Mouse (Mus musculus) urinary bladder, postnatal 0 days (tissue): ENCODE measurements around the gene Ikzf4. TPM values are rescaled to one million over a fixed set of nuclear protein-coding genes. Genes with fewer than 3 reads are reported as not detected.

Experiments
- microRNA-seq: library from miRNA; unstranded; fragments of <30 nt; microRNA quantifications from one replicate; pipeline ENCODE4, GENCODE M21; 2016
- polyA plus RNA-seq: library from polyadenylated mRNA; unstranded; fragments of >200 nt; fragmentation: Nextera tagmentation; extraction: Ambion mirVana; gene quantifications from 2 replicates; pipeline ENCODE4 v1.2.1, GENCODE M21; 2015

The Ikzf4 gene
- 1.4 and 2.5 TPM in 2 replicates for polyA plus RNA-seq

DNA sequence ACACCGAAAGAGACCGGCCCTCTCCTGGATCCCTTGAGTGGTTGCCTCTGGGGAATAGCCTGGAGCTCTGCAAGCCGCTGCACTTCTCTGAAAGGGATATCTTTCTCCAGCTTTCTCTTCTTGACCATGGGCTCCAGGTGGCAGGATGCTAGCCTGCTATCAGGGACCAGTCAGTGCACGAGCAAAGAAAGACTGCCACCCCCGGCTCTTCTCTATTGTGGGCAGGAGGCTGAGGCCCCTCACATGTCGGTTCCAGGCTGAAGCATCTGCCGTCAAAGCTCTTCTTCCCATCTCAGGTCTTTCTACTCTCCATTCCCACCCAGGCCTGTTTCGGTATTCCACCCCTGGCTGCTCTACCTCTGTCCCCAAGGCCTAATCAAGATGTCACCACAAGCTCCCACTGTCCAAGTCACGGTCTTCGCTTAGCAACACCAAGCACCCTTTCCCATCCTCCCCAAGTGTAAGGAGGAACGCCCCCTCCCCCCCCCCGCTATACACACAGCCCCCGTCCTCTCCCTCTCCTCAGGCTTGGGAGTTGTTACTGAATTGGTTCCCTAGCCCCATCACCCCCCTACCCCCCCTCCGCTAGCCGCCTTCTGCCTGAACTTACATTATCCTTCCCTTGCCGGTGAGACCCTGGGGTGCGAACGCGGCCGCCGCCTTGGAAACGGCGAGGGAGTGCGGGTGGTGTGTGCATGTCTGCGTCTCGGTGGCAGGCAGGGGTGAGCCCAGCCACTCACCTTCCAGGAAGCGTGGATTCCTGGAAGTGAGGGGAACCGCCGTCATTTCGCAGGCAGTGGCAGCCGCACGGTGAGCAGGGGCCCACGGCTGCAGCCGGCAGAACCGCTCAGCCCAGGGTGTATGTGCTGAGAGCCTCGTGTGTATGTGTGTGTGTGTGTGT, at the start of gene Ikzf4:
Gene Ikzf4, minus strand, starts transcription at position 881 of the 901 bp plus-strand sequence.

DNA sequence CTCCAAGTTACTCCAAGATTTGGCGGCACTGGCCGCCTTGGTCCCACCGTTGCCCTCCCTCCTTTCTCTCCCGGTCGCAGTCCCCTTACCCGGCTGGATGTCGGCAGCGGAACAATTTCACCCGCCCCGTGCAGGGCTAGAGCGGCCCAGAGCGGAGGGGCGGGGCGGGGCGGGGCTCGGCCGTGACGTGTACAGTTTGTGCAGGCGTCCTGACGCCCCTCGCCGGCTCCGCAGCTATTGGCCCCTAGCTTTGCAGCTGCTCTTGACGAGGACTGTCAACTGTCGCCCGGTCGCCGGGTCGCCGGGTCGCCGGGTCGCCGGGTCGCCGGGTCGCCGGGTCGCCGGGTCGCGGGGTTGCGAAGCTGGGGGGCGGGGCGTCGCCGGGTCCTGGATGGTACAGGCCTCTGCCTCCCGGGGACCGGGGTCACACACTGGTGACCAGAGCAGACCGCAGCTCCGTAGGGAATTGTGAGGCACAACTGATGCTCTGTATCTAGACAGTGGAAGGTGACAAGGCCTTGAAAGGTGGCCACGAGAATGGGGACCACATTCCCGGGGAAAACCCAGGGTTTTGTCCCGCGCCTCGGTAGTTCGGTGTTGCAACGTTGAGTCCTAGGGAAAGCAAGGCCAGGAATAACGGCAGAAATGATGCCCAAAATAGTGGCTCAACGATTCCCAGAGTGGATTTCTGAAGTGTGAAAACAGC, 28.1 kb upstream of the Ikzf4 start, which contains the start of gene Suox:
Gene Suox, minus strand, starts transcription at position 311 of the 706 bp plus-strand sequence.

DNA sequence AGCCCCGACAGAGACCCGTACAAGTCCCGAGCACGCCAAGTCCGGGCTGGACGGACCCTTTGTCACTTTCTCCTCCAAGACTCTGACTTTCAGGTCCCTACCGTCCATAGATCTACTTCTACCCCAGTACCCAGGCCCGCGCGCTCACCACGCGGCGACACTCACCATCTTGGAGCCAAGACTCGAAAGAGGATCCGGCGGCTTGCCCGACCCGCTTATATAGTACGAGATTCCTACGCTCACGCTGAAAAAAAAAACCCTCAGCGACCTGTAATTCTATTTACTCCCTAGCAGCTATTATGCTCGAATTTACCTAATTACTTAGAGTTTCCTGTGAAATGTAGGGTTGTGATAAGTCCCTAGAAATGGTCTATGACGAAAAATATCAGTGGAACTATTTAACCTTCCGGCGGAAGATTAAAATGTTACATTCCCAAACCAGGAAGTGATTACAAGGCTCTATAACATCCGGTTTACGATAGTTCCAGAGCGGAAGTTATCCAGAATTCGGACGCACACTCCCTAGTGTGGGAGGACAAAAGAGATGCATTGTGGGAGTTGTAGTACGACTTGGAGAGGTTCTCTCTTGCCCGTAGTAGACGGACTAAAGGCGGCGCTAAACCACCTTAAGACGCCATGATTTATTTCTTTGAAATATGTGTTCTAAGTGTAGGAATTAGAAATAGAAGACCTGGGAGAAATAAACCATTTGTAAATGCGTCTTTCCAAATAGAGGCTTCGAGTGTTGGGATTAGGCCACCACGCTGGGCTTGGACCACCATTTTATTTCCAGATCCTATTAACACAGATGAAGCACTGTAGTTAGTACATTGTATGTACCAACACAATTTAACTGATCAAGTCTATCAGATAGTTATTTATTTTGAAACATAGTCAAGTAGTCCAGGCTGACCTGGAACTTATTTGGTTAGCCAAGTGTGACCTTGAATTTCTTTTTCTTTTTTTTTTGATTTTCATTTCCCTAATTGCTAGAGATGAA, 19.2 kb downstream of the Ikzf4 start, which contains the start of gene Rps26:
Gene Rps26, minus strand, starts transcription at position 437 of the 1,000 bp plus-strand sequence.

DNA sequence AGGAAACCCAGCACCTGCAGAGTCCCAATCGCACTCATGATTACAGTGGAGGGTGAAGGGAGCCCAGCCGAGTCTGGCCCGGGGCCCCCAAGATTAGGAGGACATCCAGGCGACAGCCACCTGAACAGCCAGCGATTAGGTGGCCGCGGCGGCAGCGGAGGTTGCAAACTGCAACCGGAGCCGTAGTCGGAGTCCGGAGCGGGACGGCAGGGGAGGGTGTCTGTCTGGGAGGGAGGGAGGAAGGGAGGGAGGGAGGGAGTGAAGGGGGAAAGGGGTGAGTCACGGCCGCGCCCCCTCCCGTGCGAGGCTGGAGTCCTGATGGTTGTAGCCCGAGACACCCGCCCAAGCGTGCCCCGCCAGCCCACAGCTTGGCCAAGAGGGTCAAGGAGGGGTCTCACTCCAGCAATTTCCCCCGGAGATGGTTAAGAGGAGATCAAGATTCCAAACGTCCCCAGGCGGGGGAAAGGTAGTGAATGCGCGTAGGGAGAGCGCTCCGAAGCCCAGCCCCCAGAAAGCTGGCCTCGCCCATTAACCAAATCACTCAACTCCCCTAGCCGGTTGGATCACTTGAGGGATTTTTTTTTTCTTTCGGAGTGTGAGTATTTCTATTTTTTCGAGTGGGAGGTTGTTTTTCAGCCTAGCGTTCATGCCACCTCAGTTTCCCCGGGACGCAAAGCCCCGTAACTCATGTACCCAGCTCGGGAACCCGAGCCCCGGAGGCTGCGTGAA, 56.2 kb downstream of the Ikzf4 start, which contains the start of gene Erbb3:
Gene Erbb3, minus strand, starts transcription at position 189 of the 729 bp plus-strand sequence.

Small RNA genes within 50 kb of the gene (microRNA-seq; reads per million reads assigned to microRNA genes)
- not detected for gene Mir6917

Other genes with a start within 250 kb of the Ikzf4 start
- 0.06 TPM in 1 of 2 replicates, not detected in the other for gene Slc39a5, start 244.8 kb downstream of the Ikzf4 start, polyA plus RNA-seq
- gene Nabp2, start 234.5 kb downstream of the Ikzf4 start, polyA plus RNA-seq, result 51.6 and 55.2 TPM in 2 replicates
- gene Rnf41, start 234.3 kb downstream of the Ikzf4 start, polyA plus RNA-seq, result 26.1 and 26.5 TPM in 2 replicates
- gene Smarcc2, start 186.7 kb downstream of the Ikzf4 start, polyA plus RNA-seq, result 25.9 and 32.1 TPM in 2 replicates
- gene Myl6, start 151.8 kb downstream of the Ikzf4 start, polyA plus RNA-seq, result 9,114 and 9,500 TPM in 2 replicates
- gene Myl6b, start 147.3 kb downstream of the Ikzf4 start, polyA plus RNA-seq, result 3.1 and 3.2 TPM in 2 replicates
- 35.3 and 39.3 TPM in 2 replicates for gene Esyt1, start 120.1 kb downstream of the Ikzf4 start, polyA plus RNA-seq
- 6.9 and 8.0 TPM in 2 replicates for gene Zc3h10, start 98.2 kb downstream of the Ikzf4 start, polyA plus RNA-seq
- 3,278 and 3,571 TPM in 2 replicates for gene Rpl41, start 96.7 kb downstream of the Ikzf4 start, polyA plus RNA-seq
- 97.3 and 100 TPM in 2 replicates for gene Pa2g4, start 80.0 kb downstream of the Ikzf4 start, polyA plus RNA-seq
- 6.5 and 7.6 TPM in 2 replicates for gene Erbb3, start 56.3 kb downstream of the Ikzf4 start, polyA plus RNA-seq
- gene Rps26, start 19.2 kb downstream of the Ikzf4 start, polyA plus RNA-seq, result 632 and 654 TPM in 2 replicates
- gene Suox, start 28.1 kb upstream of the Ikzf4 start, polyA plus RNA-seq, result 17.7 and 18.5 TPM in 2 replicates
- 64.6 and 72.6 TPM in 2 replicates for gene Rab5b, start 50.3 kb upstream of the Ikzf4 start, polyA plus RNA-seq
- gene Pmel, start 58.2 kb upstream of the Ikzf4 start, polyA plus RNA-seq, result 1.1 and 1.2 TPM in 2 replicates
- gene Cdk2, start 59.0 kb upstream of the Ikzf4 start, polyA plus RNA-seq, result 29.6 and 35.8 TPM in 2 replicates
- gene Dgka, start 98.9 kb upstream of the Ikzf4 start, polyA plus RNA-seq, result 18.1 and 19.7 TPM in 2 replicates
- gene Pym1, start 101.9 kb upstream of the Ikzf4 start, polyA plus RNA-seq, result 21.9 and 23.7 TPM in 2 replicates
- 7.8 and 14.0 TPM in 2 replicates for gene Mmp19, start 144.9 kb upstream of the Ikzf4 start, polyA plus RNA-seq
- 33.3 and 38.3 TPM in 2 replicates for gene Dnajc14, start 158.1 kb upstream of the Ikzf4 start, polyA plus RNA-seq
- 35.6 and 38.5 TPM in 2 replicates for gene Tmem198b, start 158.4 kb upstream of the Ikzf4 start, polyA plus RNA-seq
- gene Sarnp, start 171.3 kb upstream of the Ikzf4 start, polyA plus RNA-seq, result 96.8 and 120 TPM in 2 replicates
- gene Ormdl2, start 175.7 kb upstream of the Ikzf4 start, polyA plus RNA-seq, result 37.7 and 42.1 TPM in 2 replicates
- gene Gdf11, start 245.7 kb upstream of the Ikzf4 start, polyA plus RNA-seq, result 1.6 and 1.7 TPM in 2 replicates